In genomic region chr10:69213451-69213877, GRCm38 (mm10) we compare ENCODE assay signal across 8 mouse cellular contexts. TPM values are rescaled to one million over a fixed set of nuclear protein-coding genes. Genes with fewer than 3 reads are reported as not detected.
DNase-seq lines count a peak whose midpoint lies in the region; ATAC-seq and TF ChIP-seq lines count a peak whose summit lies in the region.

No protein-coding gene starts in this region.

- H3K36me3 ChIP-seq in erythroblast, embryonic 14.5 days (ENCODE audit: control insufficient read depth), result no peaks in the 10 kb centered on the region; the same call in 1 of the 2 replicates
- H3K36me3 ChIP-seq in hindbrain, embryonic 13.5 days, result peaks cover 18% of the 10 kb centered on the region
- H3K36me3 ChIP-seq in liver, postnatal 0 days (replicated peaks; ENCODE audit: insufficient read depth, low read length), result peaks cover 16% of the 10 kb centered on the region
- peaks cover 4% of the 10 kb centered on the region for H3K36me3 ChIP-seq in neural tube, embryonic 12.5 days

- DNase-seq in 3T3-L1 (ENCODE audit: low read depth, low spot score), result peak; percentile 46
- DNase-seq in embryo, embryonic 10.5 days (ENCODE audit: low spot score), result peak; percentile 71
- DNase-seq in liver, postnatal 0 days, result peak; percentile 66
- no peak for DNase-seq in adrenal gland, adult (ENCODE audit: inconsistent age in 2 of 2, low spot score in 1 of 2)

- no peaks in the 10 kb centered on the region for H3K9me3 ChIP-seq in erythroblast, embryonic 14.5 days (ENCODE audit: control insufficient read depth, low read length)
- no peaks in the 10 kb centered on the region for H3K9me3 ChIP-seq in hindbrain, embryonic 13.5 days
- no peaks in the 10 kb centered on the region for H3K9me3 ChIP-seq in liver, postnatal 0 days (ENCODE audit: low read length)
- no peaks in the 10 kb centered on the region for H3K9me3 ChIP-seq in neural tube, embryonic 12.5 days

- H3K4me1 ChIP-seq in erythroblast, embryonic 14.5 days (ENCODE audit: control insufficient read depth), result peaks cover 3% of the 10 kb centered on the region
- peaks cover 20% of the 10 kb centered on the region for H3K4me1 ChIP-seq in hindbrain, embryonic 13.5 days (replicated peaks)
- peaks cover 55% of the 10 kb centered on the region for H3K4me1 ChIP-seq in liver, postnatal 0 days (ENCODE audit: insufficient read depth)
- peaks cover 12% of the 10 kb centered on the region for H3K4me1 ChIP-seq in neural tube, embryonic 12.5 days

- no peak for TF ChIP-seq CTCF in liver, postnatal 0 days (IDR thresholded peaks at IDR 0.05; ENCODE audit: low read depth)

- 0% methylated on average over 19 of the region's 21 CpGs for WGBS in hindbrain, embryonic 13.5 days
- WGBS in liver, postnatal 0 days (ENCODE audit: insufficient replicate concordance), result 2% methylated on average over 13 of the region's 21 CpGs
- WGBS in neural tube, embryonic 12.5 days, result under 1% methylated on average over 21 of the region's 21 CpGs

- H3K9ac ChIP-seq in hindbrain, embryonic 13.5 days, result peak overlapping the region; percentile 96
- H3K9ac ChIP-seq in liver, postnatal 0 days (replicated peaks), result peak overlapping the region; percentile 79
- peak overlapping the region; percentile 92 for H3K9ac ChIP-seq in neural tube, embryonic 12.5 days

- no peak for ATAC-seq in erythroblast, adult 5-6 weeks (replicated peaks; ENCODE audit: low FRiP score, poor library complexity, severe bottlenecking)
- peak; percentile 47 for ATAC-seq in hindbrain, embryonic 13.5 days (ENCODE audit: low FRiP score)
- peak; percentile 64 for ATAC-seq in liver, postnatal 0 days
- ATAC-seq in neural tube, embryonic 12.5 days (ENCODE audit: low FRiP score, low read depth), result peak; percentile 69

- peak overlapping the region; percentile 60 for H3K4me3 ChIP-seq in erythroblast, embryonic 14.5 days (replicated peaks)
- peak overlapping the region; percentile 75 for H3K4me3 ChIP-seq in hindbrain, embryonic 13.5 days
- peak overlapping the region; percentile 65 for H3K4me3 ChIP-seq in liver, postnatal 0 days (ENCODE audit: low read depth, low read length)
- peak overlapping the region; percentile 74 for H3K4me3 ChIP-seq in neural tube, embryonic 12.5 days

- no peak for TF ChIP-seq EP300 in liver, postnatal 0 days (IDR thresholded peaks at IDR 0.05; ENCODE audit: low read depth)

- H3K27me3 ChIP-seq in erythroblast, embryonic 14.5 days (ENCODE audit: control insufficient read depth), result peaks cover 37% of the 10 kb centered on the region
- no peaks in the 10 kb centered on the region for H3K27me3 ChIP-seq in hindbrain, embryonic 13.5 days
- H3K27me3 ChIP-seq in liver, postnatal 0 days (ENCODE audit: insufficient read depth, low read length), result no peaks in the 10 kb centered on the region
- no peaks in the 10 kb centered on the region for H3K27me3 ChIP-seq in neural tube, embryonic 12.5 days (replicated peaks)

- H3K4me2 ChIP-seq in hindbrain, embryonic 13.5 days, result peak overlapping the region; percentile 82
- peak overlapping the region; percentile 96 for H3K4me2 ChIP-seq in liver, postnatal 0 days (ENCODE audit: low read depth, low read length)
- peak overlapping the region; percentile 90 for H3K4me2 ChIP-seq in neural tube, embryonic 12.5 days (replicated peaks)

- H3K27ac ChIP-seq in hindbrain, embryonic 13.5 days, result peak overlapping the region; percentile 99
- H3K27ac ChIP-seq in liver, postnatal 0 days (ENCODE audit: low read depth), result peak overlapping the region; percentile 98
- peak overlapping the region; percentile 93 for H3K27ac ChIP-seq in neural tube, embryonic 12.5 days

RNA-seq across cellular contexts. Expression of gene A930033H14Rik, which starts 0.6 kb away (rescaled TPM):
- polyA plus RNA-seq in erythroblast, embryonic 14.5 days (2012), result not detected in 2 replicates
- 0.21 TPM in 1 of 2 replicates, not detected in the other for total RNA-seq in erythroblast, adult 5-6 weeks (2015; ENCODE audit: low replicate concordance)
- 0.26 and 0.56 TPM in 2 replicates for total RNA-seq in erythroblast, adult 5-6 weeks (2017; ENCODE audit: low replicate concordance)
- 1.4 TPM in 2 replicates for polyA plus RNA-seq in hindbrain, embryonic 13.5 days (2015; fragmentation: Nextera tagmentation; extraction: Ambion mirVana)
- polyA plus RNA-seq in liver, postnatal 0 days (2015; fragmentation: Nextera tagmentation; extraction: Ambion mirVana), result 0.89 and 1.2 TPM in 2 replicates
- 1.4 and 1.5 TPM in 2 replicates for polyA plus RNA-seq in neural tube, embryonic 12.5 days (2016; fragmentation: Nextera tagmentation; extraction: Ambion mirVana)

Comparison
In these comparisons a context has a peak if more than half of its experiments do, and no peak if none do; other contexts are left out.
1. DNase-seq: peak in 3T3-L1 (single experiment), embryo, embryonic 10.5 days (single experiment) and liver, postnatal 0 days (single experiment); none in adrenal gland, adult (0 of 2).
2. Peak in every context shown above with its lines, with median percentiles within 50 percentile points of each other: H3K4me3 ChIP-seq, H3K27ac ChIP-seq, H3K4me2 ChIP-seq and H3K9ac ChIP-seq.